Mouse (Mus musculus) left cerebral cortex, adult 11 months (tissue): Measurements from ENCODE around the gene Arhgap10.
A peak's percentile ranks its signal among the peaks of the same experiment; 100 is the strongest.
"Not testable (repeated sequence)": the region's sequence is repeated elsewhere in the genome, so short reads cannot be mapped to it uniquely, and the experiment has no call there.

Source experiments
- DNase-seq: peaks from one replicate; pipeline ENCODE4 v3.0.0; 2022; ENCODE audit warnings: low spot score

Gene Arhgap10

GRCm38 (mm10) chr8:77342144-77342543 lies 175.6 kb downstream of the Arhgap10 start:
- no peak for DNase-seq

DNA sequence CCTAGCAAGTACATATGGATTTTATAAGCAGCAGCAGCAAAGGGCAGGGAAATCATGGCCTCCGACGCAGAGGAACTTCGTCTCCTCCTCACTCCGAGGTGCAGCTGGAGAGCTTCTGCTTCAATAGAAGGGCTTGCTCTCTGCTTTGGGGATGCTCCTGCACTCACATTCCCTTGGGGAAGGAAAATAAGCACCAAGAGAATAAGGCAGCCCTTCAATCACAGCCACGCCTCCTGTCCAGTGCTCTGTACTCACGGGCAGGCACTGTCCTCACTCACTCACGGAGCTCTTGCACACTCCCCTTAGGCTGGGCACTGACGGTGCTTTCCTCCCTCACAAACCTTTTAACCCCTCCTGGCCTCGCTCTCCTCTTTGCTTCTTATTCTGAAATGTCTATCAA lies 176.4 kb downstream of the Arhgap10 start:
- DNase-seq: no peak

- no peak for DNase-seq
Observed at GRCm38 (mm10) chr8:77340046-77340747, 177.6 kb downstream of the Arhgap10 start.

DNA sequence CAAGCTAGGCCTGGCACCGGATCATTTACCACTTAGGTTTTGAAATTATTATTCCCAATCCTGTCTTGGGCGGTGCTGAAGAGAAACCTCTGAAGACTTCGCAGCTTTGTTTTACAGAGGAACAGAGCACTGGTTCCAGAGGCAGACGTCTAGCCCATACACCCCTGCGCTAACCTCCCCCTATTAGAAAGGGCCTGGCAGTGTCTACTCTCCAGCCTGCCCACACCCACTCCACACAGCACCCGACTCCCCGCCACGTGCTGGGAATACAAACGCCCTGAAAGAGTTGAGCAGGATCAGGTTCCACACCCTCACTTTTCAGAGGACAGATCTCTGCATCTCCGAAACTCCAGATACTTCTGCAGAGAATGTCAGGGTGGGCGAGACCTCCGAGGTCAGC lies 180.5 kb downstream of the Arhgap10 start:
- no peak for DNase-seq

- DNase-seq: no peak
Observed at GRCm38 (mm10) chr8:77331180-77331579, 186.6 kb downstream of the Arhgap10 start.

- DNase-seq: no peak
Observed at GRCm38 (mm10) chr8:77330304-77330703, 187.4 kb downstream of the Arhgap10 start.

GRCm38 (mm10) chr8:77329783-77330182 lies 188.0 kb downstream of the Arhgap10 start:
- DNase-seq: no peak

GRCm38 (mm10) chr8:77328473-77328872 lies 189.3 kb downstream of the Arhgap10 start:
- no peak for DNase-seq

GRCm38 (mm10) chr8:77327326-77327725 lies 190.4 kb downstream of the Arhgap10 start:
- no peak for DNase-seq

DNA sequence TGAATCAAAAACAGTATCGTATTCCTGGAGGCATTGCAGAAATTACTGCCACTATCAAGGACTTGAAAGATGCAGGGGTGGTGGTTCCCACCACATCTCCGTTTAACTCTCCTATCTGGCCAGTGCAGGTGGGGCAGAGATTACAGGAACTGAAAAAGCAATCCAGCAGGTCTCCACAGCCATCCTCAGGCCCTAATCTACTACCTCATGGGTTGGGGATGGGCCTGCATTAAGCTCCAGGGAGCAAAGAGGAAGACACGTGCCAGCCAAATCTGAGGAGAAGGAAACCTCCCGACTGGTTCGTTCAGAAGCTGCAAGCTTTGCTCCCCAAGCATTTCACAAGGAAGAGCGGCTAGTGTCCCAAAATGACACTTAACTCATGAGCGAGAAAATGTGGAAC lies 195.0 kb downstream of the Arhgap10 start:
- DNase-seq: not testable (repeated sequence)

DNA sequence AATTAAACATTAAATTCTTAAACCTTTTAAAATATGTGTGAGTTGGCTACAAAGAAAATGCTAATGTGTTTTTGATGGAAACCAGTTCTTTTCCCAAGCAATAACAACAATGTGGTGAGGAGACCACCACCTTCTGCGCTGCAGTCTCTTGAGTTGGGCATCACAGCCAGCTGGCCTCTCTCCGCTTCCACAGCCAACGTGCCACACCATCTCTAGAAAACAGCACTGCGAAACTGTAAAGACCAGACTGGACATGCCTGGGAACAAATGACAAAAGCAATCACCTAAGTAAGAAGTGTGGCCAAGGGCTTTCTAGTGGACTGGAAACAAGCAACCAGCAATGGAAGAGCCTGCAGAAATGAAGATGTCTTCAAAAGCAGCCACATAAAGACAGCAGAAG lies 195.9 kb downstream of the Arhgap10 start:
- no peak for DNase-seq

- DNase-seq: no peak
Observed at GRCm38 (mm10) chr8:77318590-77318989, 199.2 kb downstream of the Arhgap10 start.

- DNase-seq: no peak
Observed at GRCm38 (mm10) chr8:77317771-77318170, 200.0 kb downstream of the Arhgap10 start.

DNA sequence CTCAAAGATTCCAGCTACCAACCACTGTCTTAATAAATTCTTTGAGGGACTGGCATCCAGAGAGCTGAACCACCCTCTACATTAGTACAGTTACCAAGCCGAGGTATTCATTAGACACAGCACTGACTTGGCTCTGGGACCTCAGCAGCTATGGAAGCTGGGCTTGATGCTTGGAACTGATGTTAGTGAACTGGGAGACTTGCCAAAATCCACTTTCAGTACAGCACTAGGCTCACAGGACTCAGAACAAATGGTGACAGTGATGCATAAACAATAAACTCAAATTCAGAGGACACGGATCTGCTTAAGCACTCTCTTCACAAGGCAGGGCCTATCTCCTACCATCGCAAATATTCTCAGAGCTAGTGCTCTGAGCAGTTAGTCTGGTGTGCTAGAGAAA lies 204.8 kb downstream of the Arhgap10 start:
- no peak for DNase-seq

- no peak for DNase-seq
Observed at GRCm38 (mm10) chr8:77311762-77312161, 206.0 kb downstream of the Arhgap10 start.

DNA sequence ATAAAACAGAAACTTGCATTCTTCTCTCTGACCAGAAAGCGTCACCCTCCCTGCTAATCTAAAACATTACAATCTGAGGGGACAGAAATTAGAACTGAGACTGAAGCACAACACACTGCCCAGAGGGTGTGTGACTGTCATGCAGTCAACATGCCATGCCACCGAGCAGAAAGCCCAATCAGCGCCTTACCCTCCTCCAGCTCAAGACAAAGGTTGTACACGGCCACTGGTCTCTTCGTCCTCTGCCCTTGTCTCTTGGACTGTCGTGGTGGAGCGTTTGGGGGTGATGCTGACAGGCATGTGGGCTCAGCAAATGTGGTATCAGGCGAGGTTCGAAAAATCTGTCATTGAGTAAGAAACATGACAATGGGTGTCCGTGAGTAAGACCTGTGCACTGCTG lies 207.2 kb downstream of the Arhgap10 start:
- DNase-seq: no peak

- DNase-seq: no peak
Observed at GRCm38 (mm10) chr8:77310026-77310425, 207.7 kb downstream of the Arhgap10 start.

DNA sequence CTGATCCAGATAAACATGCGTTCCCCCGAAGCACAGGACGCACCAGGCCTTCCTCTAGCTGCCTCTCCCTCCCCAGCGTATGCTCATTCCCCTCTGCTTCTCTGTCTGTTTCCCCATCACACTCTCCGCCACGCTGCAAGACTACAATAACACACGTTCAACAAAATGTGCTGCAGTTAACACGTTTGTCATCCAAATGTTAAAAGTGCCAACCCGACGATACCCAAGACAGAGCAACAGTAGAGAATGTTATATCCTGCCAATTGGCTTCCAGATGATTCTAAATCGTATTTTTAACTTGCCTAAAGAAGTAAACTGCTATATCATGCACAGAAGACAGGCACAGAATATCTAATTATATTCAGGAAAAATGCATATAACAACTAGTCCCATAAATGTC lies 223.2 kb downstream of the Arhgap10 start:
- DNase-seq: peak; percentile 35

GRCm38 (mm10) chr8:77292649-77293048 lies 225.1 kb downstream of the Arhgap10 start:
- no peak for DNase-seq

- DNase-seq: no peak
Observed at GRCm38 (mm10) chr8:77292120-77292519, 225.6 kb downstream of the Arhgap10 start.

GRCm38 (mm10) chr8:77288492-77288891 lies 229.3 kb downstream of the Arhgap10 start:
- no peak for DNase-seq

- no peak for DNase-seq
Observed at GRCm38 (mm10) chr8:77288065-77288464, 229.7 kb downstream of the Arhgap10 start.

- DNase-seq: no peak
Observed at GRCm38 (mm10) chr8:77284473-77284872, 233.3 kb downstream of the Arhgap10 start.

GRCm38 (mm10) chr8:77282605-77283236 lies 235.0 kb downstream of the Arhgap10 start:
- no peak for DNase-seq
